Mouse (Mus musculus) brown adipose tissue, adult 24 weeks (tissue): ENCODE data around the gene Plin5. TPM values are rescaled to one million over a fixed set of nuclear protein-coding genes. Genes with fewer than 3 reads are reported as not detected.

ENCODE experiments used
- H3K27ac ChIP-seq: fragments of 200-500 bp; replicated peaks from 2 replicates; pipeline ENCODE4 v1.5.1; 2012; ENCODE audit warnings: low read depth, mild to moderate bottlenecking, low read length
- H3K4me1 ChIP-seq: fragments of 200-500 bp; 2 replicates; pipeline ENCODE4 v1.6.1; 2012; ENCODE audit warnings: low read length, mixed read lengths; ENCODE audit not compliant: control insufficient read depth, insufficient read depth, insufficient read length
- H3K4me3 ChIP-seq: fragments of 200-500 bp; 2 replicates; pipeline ENCODE4 v1.5.1; 2012; ENCODE audit warnings: low read depth, mild to moderate bottlenecking, low read length, moderate library complexity; ENCODE audit not compliant: insufficient read depth
- polyA plus RNA-seq: library from polyadenylated mRNA; stranded (reverse); fragments of >200 nt; gene quantifications from 2 replicates; pipeline ENCODE4 v1.2.4, GENCODE M21; 2012; ENCODE audit not compliant: missing spikeins, insufficient read depth, insufficient read length

Plin5 gene
- polyA plus RNA-seq, 1 experiment = 171 TPM

GRCm38 (mm10) chr17:56123681-56124340 is 6.4 kb upstream of the Plin5 start:
- Histone ChIP-seq H3K27ac (peak overlapping the region; percentile 69), H3K4me3 (peak overlapping the region; percentile 64), H3K4me1 (peaks cover 7% of the 10 kb centered on the region; the same call in 1 of the 2 replicates)

DNA sequence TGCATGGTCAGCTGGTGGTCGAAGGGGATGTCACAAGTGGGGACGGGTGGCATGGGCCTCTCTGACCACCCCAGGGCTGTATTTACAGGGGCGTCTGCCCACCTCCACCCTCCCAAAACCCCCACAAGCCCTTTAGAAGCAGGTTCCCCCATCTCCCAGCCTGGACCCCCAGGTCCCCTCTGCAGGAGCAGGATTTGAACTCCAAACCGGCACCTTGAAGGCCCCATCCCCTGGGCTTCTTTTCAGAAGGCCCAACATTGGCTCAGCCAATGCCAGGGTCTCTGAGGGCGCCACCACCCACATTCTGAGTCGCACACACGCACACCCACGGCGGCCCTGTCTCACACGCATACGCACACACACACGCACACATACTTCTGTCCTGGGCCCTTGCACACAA is 5.8 kb upstream of the Plin5 start:
- Histone ChIP-seq H3K27ac (no peak overlapping the region), H3K4me3 (peak overlapping the region; percentile 64), H3K4me1 (peaks cover 7% of the 10 kb centered on the region; the same call in 1 of the 2 replicates)

DNA sequence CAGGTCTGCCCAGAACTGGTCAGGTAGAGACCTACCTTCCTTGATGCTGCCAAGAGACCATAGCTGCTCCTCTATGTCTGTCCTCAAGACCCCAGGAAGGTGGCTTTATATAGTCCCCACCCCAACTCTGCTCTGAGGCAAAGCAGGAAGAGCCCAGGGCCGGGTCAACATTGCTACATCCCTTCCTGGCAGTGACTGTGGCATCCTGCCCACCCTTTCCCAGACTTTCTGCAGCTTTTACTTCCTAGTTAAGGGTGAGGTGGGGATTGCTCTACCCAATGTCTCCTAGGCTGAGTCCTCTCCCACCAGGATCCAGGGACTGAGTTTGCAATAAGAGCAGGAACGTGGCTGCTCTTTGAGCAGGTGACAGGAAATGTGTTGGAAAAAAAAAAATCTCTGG is 4.4 kb upstream of the Plin5 start, which contains the start of gene Lrg1:
Lrg1 (minus strand) TSS at position 176 of the 400 bp plus-strand sequence.
- Histone ChIP-seq H3K4me3 (peak within 1 kb of the TSS; percentile 64), H3K4me1 (peaks cover 7% of the 10 kb centered on the region; the same call in 1 of the 2 replicates), H3K27ac (peak within 1 kb of the TSS; percentile 78)

GRCm38 (mm10) chr17:56119981-56120880 is 2.8 kb upstream of the Plin5 start:
- peak overlapping the region; percentile 64 for H3K4me3 ChIP-seq
- peaks cover 7% of the 10 kb centered on the region; the same call in 1 of the 2 replicates for H3K4me1 ChIP-seq
- H3K27ac ChIP-seq = peak overlapping the region; percentile 78

- peak overlapping the region; percentile 64 for H3K4me3 ChIP-seq
- H3K4me1 ChIP-seq = peaks cover 7% of the 10 kb centered on the region; the same call in 1 of the 2 replicates
- peak overlapping the region; percentile 32 for H3K27ac ChIP-seq
These were observed 2.0 kb upstream of the Plin5 start for GRCm38 (mm10) chr17:56119431-56119830.

GRCm38 (mm10) chr17:56116193-56116592 is 1.2 kb downstream of the Plin5 start:
- peak overlapping the region; percentile 96 for H3K27ac ChIP-seq

GRCm38 (mm10) chr17:56112743-56113142 is 4.7 kb downstream of the Plin5 start:
- Histone ChIP-seq H3K27ac (peak overlapping the region; percentile 36), H3K4me3 (peak overlapping the region; percentile 4; the same call in 1 of the 2 replicates), H3K4me1 (no peaks in the 10 kb centered on the region)

More at GRCm38 (mm10) chr17:56116193-56116592, 1.2 kb downstream of the Plin5 start:
- Histone ChIP-seq H3K4me1 (0 out of 2 replicates have a peak, but pooled peaks cover 4% of the 10 kb centered on the region), H3K4me3 (peak overlapping the region; percentile 78)

GRCm38 (mm10) chr17:56111864-56112263 is 5.5 kb downstream of the Plin5 start:
- Histone ChIP-seq H3K4me3 (no peak overlapping the region), H3K27ac (peak overlapping the region; percentile 91), H3K4me1 (no peaks in the 10 kb centered on the region)

DNA sequence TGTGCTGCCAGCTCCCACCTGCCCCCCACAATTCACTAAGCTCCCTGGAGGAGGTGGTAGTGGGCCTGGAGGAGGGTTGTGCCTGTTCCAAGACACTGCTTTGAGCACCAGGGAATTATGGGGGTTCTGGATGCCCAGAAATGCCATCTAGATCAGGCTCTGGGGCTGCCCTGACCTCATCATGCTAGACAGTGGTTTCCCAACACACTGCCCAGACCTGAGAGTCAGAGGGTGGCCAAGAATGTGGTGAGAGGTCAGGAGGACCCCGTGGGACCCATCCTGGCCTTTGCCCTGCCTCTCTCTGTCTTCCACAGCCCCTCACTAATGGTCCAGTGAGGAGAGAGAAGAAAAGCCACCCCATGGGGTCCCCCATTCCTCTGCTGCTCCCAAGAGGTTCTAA is 6.4 kb downstream of the Plin5 start:
- H3K27ac ChIP-seq = peak overlapping the region; percentile 91
- no peaks in the 10 kb centered on the region for H3K4me1 ChIP-seq
- no peak overlapping the region for H3K4me3 ChIP-seq

- Histone ChIP-seq H3K27ac (peak overlapping the region; percentile 98), H3K4me1 (no peaks in the 10 kb centered on the region), H3K4me3 (no peak overlapping the region)
These were observed 6.8 kb downstream of the Plin5 start for GRCm38 (mm10) chr17:56110571-56110970.

DNA sequence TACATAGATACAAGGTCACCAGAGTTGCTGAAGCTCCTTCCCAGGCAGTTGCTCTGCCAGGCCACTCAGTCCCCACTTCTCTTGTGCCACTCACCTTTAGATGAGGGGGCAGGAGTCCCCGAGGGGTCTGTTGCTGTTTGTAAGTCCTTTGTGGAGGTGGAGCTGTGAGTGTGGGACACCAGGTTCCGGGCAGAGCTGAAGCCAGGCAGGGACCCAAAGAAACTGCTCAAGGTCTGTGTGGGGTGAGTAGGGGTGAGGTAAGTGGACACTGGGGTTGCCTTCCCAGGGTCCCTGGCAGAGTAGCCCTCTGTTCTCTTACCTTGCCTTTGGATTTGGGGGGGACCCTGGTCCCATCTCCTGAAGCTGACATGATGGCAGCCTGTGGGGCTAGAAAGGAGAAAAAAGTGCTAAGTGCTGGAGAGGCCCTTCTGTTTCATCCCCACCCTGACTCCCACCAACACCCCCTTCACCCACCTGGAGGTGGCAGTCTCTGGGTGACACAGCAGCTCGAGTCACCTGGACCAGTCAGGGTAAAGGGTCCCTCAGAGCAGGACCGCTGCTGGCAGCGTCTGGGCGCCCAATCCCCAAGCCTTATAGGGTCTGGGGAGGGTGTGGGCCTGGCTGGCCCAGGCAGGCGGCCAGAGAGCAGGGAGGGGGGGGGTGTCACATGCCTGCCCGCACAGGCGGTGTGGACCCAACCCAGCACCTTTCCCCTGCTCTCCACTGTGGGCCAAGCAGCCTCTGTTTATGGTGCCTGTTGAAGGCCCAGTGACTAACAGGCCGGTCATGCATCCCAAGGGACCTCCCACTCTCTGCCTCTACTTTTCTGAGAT is 8.0 kb downstream of the Plin5 start, which contains the start of gene Plin4:
Plin4 (minus strand) TSS at position 585 of the 833 bp plus-strand sequence.
- H3K27ac ChIP-seq = peak within 1 kb of the TSS; percentile 98
- peak within 1 kb of the TSS; percentile 55 for H3K4me3 ChIP-seq
- no peaks in the 10 kb centered on the region for H3K4me1 ChIP-seq

GRCm38 (mm10) chr17:56108334-56109044 is 8.9 kb downstream of the Plin5 start:
- Histone ChIP-seq H3K4me1 (no peaks in the 10 kb centered on the region), H3K4me3 (peak overlapping the region; percentile 55)

DNA sequence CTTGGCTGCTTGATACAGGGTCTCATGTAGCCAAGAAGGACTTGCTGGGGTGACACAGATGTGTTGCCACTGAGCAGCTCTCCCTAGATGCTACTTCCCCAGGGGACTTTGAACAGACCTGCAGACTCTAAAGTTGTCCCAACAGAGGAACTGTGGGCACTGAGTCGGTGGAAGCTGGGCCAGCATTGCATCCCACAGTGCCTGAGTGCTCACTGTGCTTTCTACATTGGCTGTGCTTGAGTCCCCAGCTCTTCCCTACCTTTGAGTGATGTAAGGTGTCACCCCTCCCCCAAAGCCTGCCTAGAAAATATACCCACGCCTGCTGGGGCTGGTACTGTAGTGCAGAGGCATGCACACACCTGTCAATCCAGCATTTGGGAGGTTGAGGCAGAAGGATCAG is 9.7 kb downstream of the Plin5 start:
- H3K4me1 ChIP-seq = no peaks in the 10 kb centered on the region
- H3K27ac ChIP-seq = peak overlapping the region; percentile 98
- peak overlapping the region; percentile 55 for H3K4me3 ChIP-seq

More at GRCm38 (mm10) chr17:56108334-56109044, 8.9 kb downstream of the Plin5 start:
- H3K27ac ChIP-seq = peak overlapping the region; percentile 98

GRCm38 (mm10) chr17:56106981-56107380 is 10.4 kb downstream of the Plin5 start:
- no peak overlapping the region for H3K4me3 ChIP-seq
- H3K4me1 ChIP-seq = no peaks in the 10 kb centered on the region
- peak overlapping the region; percentile 98 for H3K27ac ChIP-seq
